ENCODE assay signal across 14 mouse cellular contexts in the genomic region with DNA sequence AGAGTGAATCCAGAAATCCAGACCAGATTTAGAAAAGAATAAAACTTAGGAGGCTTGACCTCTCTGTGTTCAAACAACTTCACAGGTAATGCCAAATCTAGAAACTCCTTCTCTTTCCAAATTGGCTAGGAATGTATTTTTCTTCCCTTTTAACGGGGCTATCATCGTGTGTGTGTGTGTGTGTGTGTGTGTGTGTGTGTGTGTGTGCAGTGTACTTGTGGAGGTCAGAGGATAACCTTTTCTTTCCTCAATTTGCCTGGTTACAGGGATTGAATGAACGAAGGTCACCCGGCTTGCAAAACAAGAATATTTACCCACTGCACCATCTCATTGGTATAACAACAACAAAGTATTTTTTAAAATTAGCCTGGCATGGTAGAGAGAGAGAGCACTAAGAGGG. TPM values are rescaled to one million over a fixed set of nuclear protein-coding genes. Genes with fewer than 3 reads are reported as not detected.
DNase-seq lines count a peak whose midpoint lies in the region; ATAC-seq lines count a peak whose summit lies in the region.
"Had no signal": no experiment of that assay in that cellular context is flagged by ENCODE, and none has a peak within 500 bp of the region (broad histone marks: within the 10 kb centered on the region; RNA-seq: fewer than 3 reads in every experiment).

No protein-coding gene starts in this region.

- 70% methylated on average over 4 of the region's 4 CpGs for WGBS in limb, embryonic 11.5 days
- 74% methylated on average over 4 of the region's 4 CpGs for WGBS in limb, embryonic 10.5 days
- WGBS in embryonic facial prominence, embryonic 13.5 days = 77% methylated on average over 4 of the region's 4 CpGs
- WGBS in liver, embryonic 15.5 days (ENCODE audit: insufficient replicate concordance) = 51% methylated on average over 4 of the region's 4 CpGs

- no peaks in the 10 kb centered on the region for H3K27me3 ChIP-seq in limb, embryonic 11.5 days (ENCODE audit: control insufficient read depth, insufficient read depth, low read length)
- H3K27me3 ChIP-seq in limb, embryonic 10.5 days (ENCODE audit: low read depth, poor library complexity, severe bottlenecking) = peaks cover 11% of the 10 kb centered on the region
- H3K27me3 ChIP-seq in embryonic facial prominence, embryonic 13.5 days = no peaks in the 10 kb centered on the region
- peaks cover 28% of the 10 kb centered on the region for H3K27me3 ChIP-seq in liver, embryonic 15.5 days

- peak; percentile 64 for DNase-seq in heart, adult 11 months
- no peak for DNase-seq in heart, adult 9 months (ENCODE audit: low spot score in 2 of 2)
- DNase-seq in limb, embryonic 11.5 days (ENCODE audit: low spot score) = no peak
- no peak for DNase-seq in limb, embryonic 10.5 days (ENCODE audit: low spot score)
- no peak for DNase-seq in layer of hippocampus, postnatal 25 days (ENCODE audit: extremely low spot score in 1 of 2, low spot score in 1 of 2)
- DNase-seq in layer of hippocampus, postnatal 10 days (ENCODE audit: low spot score in 2 of 2) = no peak
- DNase-seq: cerebellum, postnatal 25 days; layer of hippocampus, postnatal 36 days; thymus, adult 2 months had no signal

- no peaks in the 10 kb centered on the region for H3K36me3 ChIP-seq in limb, embryonic 11.5 days (ENCODE audit: control insufficient read depth, insufficient read depth, low read length)
- H3K36me3 ChIP-seq in limb, embryonic 10.5 days = peaks cover 7% of the 10 kb centered on the region; the same call in 1 of the 2 replicates
- H3K36me3 ChIP-seq in embryonic facial prominence, embryonic 13.5 days = peaks cover 5% of the 10 kb centered on the region; the same call in 1 of the 2 replicates
- peaks cover 4% of the 10 kb centered on the region; the same call in 1 of the 2 replicates for H3K36me3 ChIP-seq in liver, embryonic 15.5 days (replicated peaks)
- H3K36me3 ChIP-seq: forebrain, embryonic 12.5 days; neural tube, embryonic 13.5 days had no signal

- H3K4me1 ChIP-seq in limb, embryonic 11.5 days (ENCODE audit: control insufficient read depth, insufficient read depth, low read length) = 0 out of 2 replicates have a peak, but pooled peaks cover 7% of the 10 kb centered on the region
- peaks cover 15% of the 10 kb centered on the region for H3K4me1 ChIP-seq in limb, embryonic 10.5 days
- H3K4me1 ChIP-seq in embryonic facial prominence, embryonic 13.5 days = peaks cover 15% of the 10 kb centered on the region
- H3K4me1 ChIP-seq in liver, embryonic 15.5 days (replicated peaks) = peaks cover 7% of the 10 kb centered on the region; the same call in 1 of the 2 replicates

- H3K9me3 ChIP-seq in limb, embryonic 11.5 days (ENCODE audit: control insufficient read depth, low read length) = no peaks in the 10 kb centered on the region
- H3K9me3 ChIP-seq in limb, embryonic 10.5 days (replicated peaks) = no peaks in the 10 kb centered on the region
- H3K9me3 ChIP-seq in embryonic facial prominence, embryonic 13.5 days = no peaks in the 10 kb centered on the region
- no peaks in the 10 kb centered on the region for H3K9me3 ChIP-seq in liver, embryonic 15.5 days (replicated peaks)
- H3K9me3 ChIP-seq: forebrain, embryonic 12.5 days; neural tube, embryonic 13.5 days had no signal

- H3K4me3 ChIP-seq in limb, embryonic 11.5 days (ENCODE audit: low read depth, low read length) = no peak overlapping the region
- H3K4me3 ChIP-seq in limb, embryonic 10.5 days = no peak overlapping the region
- peak overlapping the region; percentile 59 for H3K4me3 ChIP-seq in embryonic facial prominence, embryonic 13.5 days
- peak overlapping the region; percentile 51 for H3K4me3 ChIP-seq in liver, embryonic 15.5 days (replicated peaks)

- H3K9ac ChIP-seq in limb, embryonic 11.5 days (ENCODE audit: low read length) = no peak overlapping the region
- peak overlapping the region; percentile 77; the same call in 1 of the 2 replicates for H3K9ac ChIP-seq in embryonic facial prominence, embryonic 13.5 days
- H3K9ac ChIP-seq in liver, embryonic 15.5 days = no peak overlapping the region
- H3K9ac ChIP-seq: neural tube, embryonic 13.5 days had no signal

- peak overlapping the region; percentile 81; the same call in 1 of the 2 replicates for H3K4me2 ChIP-seq in limb, embryonic 11.5 days (ENCODE audit: low read depth, severe bottlenecking)
- H3K4me2 ChIP-seq in embryonic facial prominence, embryonic 13.5 days = peak overlapping the region; percentile 95
- peak overlapping the region; percentile 64 for H3K4me2 ChIP-seq in liver, embryonic 15.5 days

- no peak for ATAC-seq in limb, embryonic 11.5 days (ENCODE audit: insufficient number of reproducible peaks, low FRiP score, low TSS enrichment, low read depth)
- ATAC-seq in embryonic facial prominence, embryonic 13.5 days (ENCODE audit: insufficient number of reproducible peaks, insufficient read depth, low FRiP score, low TSS enrichment, low read depth) = no peak
- no peak for ATAC-seq in liver, embryonic 15.5 days (ENCODE audit: insufficient read depth)
- ATAC-seq: inflammation-experienced regulatory T-cells, adult 6 months had no signal

- H3K27ac ChIP-seq in limb, embryonic 11.5 days (replicated peaks; ENCODE audit: low read depth, low read length) = no peak overlapping the region
- H3K27ac ChIP-seq in limb, embryonic 10.5 days = no peak overlapping the region
- H3K27ac ChIP-seq in embryonic facial prominence, embryonic 13.5 days = 0 out of 2 replicates have a peak overlapping the region, but pooled peaks have one; percentile 72
- peak overlapping the region; percentile 79 for H3K27ac ChIP-seq in liver, embryonic 15.5 days (replicated peaks)
- H3K27ac ChIP-seq: forebrain, embryonic 12.5 days; neural tube, embryonic 13.5 days had no signal

RNA-seq across cellular contexts. Expression of a gene that starts 1.7 kb away (rescaled TPM):
- polyA plus RNA-seq in limb, embryonic 11.5 days (2014; fragmentation: Nextera tagmentation; extraction: Ambion mirVana) = 27.9 and 28.8 TPM in 2 replicates
- 22.3 and 23.5 TPM in 2 replicates for polyA plus RNA-seq in limb, embryonic 10.5 days (2016; fragmentation: Nextera tagmentation; extraction: Ambion mirVana)
- 55.0 and 55.3 TPM in 2 replicates for polyA plus RNA-seq in embryonic facial prominence, embryonic 13.5 days (2015; fragmentation: Nextera tagmentation; extraction: Ambion mirVana)
- polyA plus RNA-seq in liver, embryonic 15.5 days (2015; fragmentation: Nextera tagmentation; extraction: Ambion mirVana) = 91.1 and 91.3 TPM in 2 replicates
- total RNA-seq in layer of hippocampus, postnatal 25 days (2021) = 10 to 100 TPM; 12.3 to 15.3 TPM
- 10 to 100 TPM; 10.1 to 10.6 TPM for total RNA-seq in layer of hippocampus, postnatal 10 days (2021)

Comparison
In these comparisons a context has a peak if more than half of its experiments do, and no peak if none do; other contexts are left out.
1. H3K27ac ChIP-seq: peak in embryonic facial prominence, embryonic 13.5 days (single experiment) and liver, embryonic 15.5 days (single experiment); none in limb, embryonic 11.5 days (single experiment) and limb, embryonic 10.5 days (single experiment).
2. H3K4me3 ChIP-seq: peak in embryonic facial prominence, embryonic 13.5 days (single experiment) and liver, embryonic 15.5 days (single experiment); none in limb, embryonic 11.5 days (single experiment) and limb, embryonic 10.5 days (single experiment).
3. Peak in every context shown above with its lines, with median percentiles within 50 percentile points of each other: H3K4me2 ChIP-seq.